Mouse (Mus musculus) spleen, adult 2 months (tissue): ENCODE measurements around the gene Padi6.

Source experiments
- CTCF ChIP-seq: fragments of 200-500 bp; IDR thresholded peaks from 2 replicates; pipeline ENCODE4 v1.5.1; 2011; ENCODE audit warnings: mild to moderate bottlenecking, inconsistent platforms; ENCODE audit not compliant: insufficient read depth, insufficient read length, insufficient replicate concordance; ENCODE audit errors: extremely low read depth
- POLR2A ChIP-seq: fragments of 200-500 bp; IDR thresholded peaks from 2 replicates; pipeline ENCODE4 v1.6.1; 2011; ENCODE audit warnings: low read depth, low read length, inconsistent platforms

- TF ChIP-seq CTCF (no peak), POLR2A (no peak)
Measured at GRCm38 (mm10) chr4:140724739-140725138, 17.7 kb downstream of the Padi6 start.
